Mouse (Mus musculus): ENCODE data around the gene Adam12. TPM values are rescaled to one million over a fixed set of nuclear protein-coding genes. Genes with fewer than 3 reads are reported as not detected.

Adam12 gene
- polyA plus RNA-seq, 1 experiment from 2014 or later, result 7.0 TPM

GRCm38 (mm10) chr7:134007942-134008361, 224.0 kb downstream of the Adam12 start:
- no peaks in the 10 kb centered on the region for H3K4me1 ChIP-seq (ENCODE audit: control insufficient read depth, insufficient read depth, low read length)
- no peak overlapping the region for H3K4me3 ChIP-seq (ENCODE audit: low read length)
- 81% methylated on average over 3 of the region's 3 CpGs for WGBS
- H3K27me3 ChIP-seq (ENCODE audit: control insufficient read depth, insufficient read depth, low read length), result no peaks in the 10 kb centered on the region
- no peak overlapping the region for H3K9ac ChIP-seq (ENCODE audit: low read depth, low read length)
- no peak overlapping the region for H3K27ac ChIP-seq (ENCODE audit: low read depth, low read length)
- no peak overlapping the region for H3K4me2 ChIP-seq (replicated peaks; ENCODE audit: low read depth, low read length)
- ATAC-seq (ENCODE audit: low FRiP score, low TSS enrichment), result no peak
- H3K9me3 ChIP-seq (ENCODE audit: control insufficient read depth, low read length), result peaks cover 5% of the 10 kb centered on the region
- H3K36me3 ChIP-seq (ENCODE audit: control insufficient read depth, insufficient read depth, low read length), result no peaks in the 10 kb centered on the region

GRCm38 (mm10) chr7:134001581-134001980, 230.4 kb downstream of the Adam12 start:
- Histone ChIP-seq H3K9me3 (ENCODE audit: control insufficient read depth, low read length) (peaks cover 5% of the 10 kb centered on the region), H3K4me3 (ENCODE audit: low read length) (no peak overlapping the region), H3K4me2 (replicated peaks; ENCODE audit: low read depth, low read length) (no peak overlapping the region), H3K27ac (ENCODE audit: low read depth, low read length) (no peak overlapping the region), H3K36me3 (ENCODE audit: control insufficient read depth, insufficient read depth, low read length) (no peaks in the 10 kb centered on the region), H3K9ac (ENCODE audit: low read depth, low read length) (no peak overlapping the region), H3K27me3 (ENCODE audit: control insufficient read depth, insufficient read depth, low read length) (no peaks in the 10 kb centered on the region), H3K4me1 (ENCODE audit: control insufficient read depth, insufficient read depth, low read length) (0 out of 2 replicates have a peak, but pooled peaks cover 4% of the 10 kb centered on the region)
- 84% methylated on average over 4 of the region's 4 CpGs for WGBS
- ATAC-seq (ENCODE audit: low FRiP score, low TSS enrichment), result no peak

DNA sequence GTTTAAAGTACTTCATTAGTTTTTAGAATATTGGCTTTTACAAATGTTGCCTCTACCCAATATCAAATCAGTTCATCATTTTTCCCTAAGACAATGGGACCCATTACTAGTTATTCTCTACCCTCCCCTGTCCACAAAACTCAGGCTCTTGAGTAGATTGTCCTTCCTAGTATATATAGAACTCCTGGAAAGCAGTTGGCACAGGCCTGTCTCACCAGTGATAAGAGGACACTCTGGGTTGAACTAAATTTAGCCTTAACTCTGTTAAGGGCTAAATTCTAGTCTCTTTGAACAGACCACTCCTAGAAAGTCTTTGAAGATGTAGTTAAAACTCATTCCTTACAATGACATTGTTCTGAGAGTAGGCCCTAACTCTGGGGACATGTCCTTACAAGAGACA, 241.0 kb downstream of the Adam12 start:
- Histone ChIP-seq H3K4me3 (ENCODE audit: low read length) (no peak overlapping the region), H3K9ac (ENCODE audit: low read depth, low read length) (no peak overlapping the region), H3K9me3 (ENCODE audit: control insufficient read depth, low read length) (no peaks in the 10 kb centered on the region), H3K4me2 (replicated peaks; ENCODE audit: low read depth, low read length) (no peak overlapping the region), H3K27ac (ENCODE audit: low read depth, low read length) (no peak overlapping the region), H3K27me3 (ENCODE audit: control insufficient read depth, insufficient read depth, low read length) (no peaks in the 10 kb centered on the region), H3K36me3 (ENCODE audit: control insufficient read depth, insufficient read depth, low read length) (no peaks in the 10 kb centered on the region), H3K4me1 (ENCODE audit: control insufficient read depth, insufficient read depth, low read length) (no peaks in the 10 kb centered on the region)
- ATAC-seq (ENCODE audit: low FRiP score, low TSS enrichment), result no peak

GRCm38 (mm10) chr7:133988356-133988755, 243.6 kb downstream of the Adam12 start:
- no peak overlapping the region for H3K4me2 ChIP-seq (replicated peaks; ENCODE audit: low read depth, low read length)
- no peak overlapping the region for H3K4me3 ChIP-seq (ENCODE audit: low read length)
- no peaks in the 10 kb centered on the region for H3K27me3 ChIP-seq (ENCODE audit: control insufficient read depth, insufficient read depth, low read length)
- H3K9ac ChIP-seq (ENCODE audit: low read depth, low read length), result no peak overlapping the region
- H3K36me3 ChIP-seq (ENCODE audit: control insufficient read depth, insufficient read depth, low read length), result no peaks in the 10 kb centered on the region
- 61% methylated on average over 5 of the region's 5 CpGs for WGBS
- no peaks in the 10 kb centered on the region for H3K4me1 ChIP-seq (ENCODE audit: control insufficient read depth, insufficient read depth, low read length)
- H3K9me3 ChIP-seq (ENCODE audit: control insufficient read depth, low read length), result no peaks in the 10 kb centered on the region
- no peak overlapping the region for H3K27ac ChIP-seq (ENCODE audit: low read depth, low read length)
- ATAC-seq (ENCODE audit: low FRiP score, low TSS enrichment), result no peak

DNA sequence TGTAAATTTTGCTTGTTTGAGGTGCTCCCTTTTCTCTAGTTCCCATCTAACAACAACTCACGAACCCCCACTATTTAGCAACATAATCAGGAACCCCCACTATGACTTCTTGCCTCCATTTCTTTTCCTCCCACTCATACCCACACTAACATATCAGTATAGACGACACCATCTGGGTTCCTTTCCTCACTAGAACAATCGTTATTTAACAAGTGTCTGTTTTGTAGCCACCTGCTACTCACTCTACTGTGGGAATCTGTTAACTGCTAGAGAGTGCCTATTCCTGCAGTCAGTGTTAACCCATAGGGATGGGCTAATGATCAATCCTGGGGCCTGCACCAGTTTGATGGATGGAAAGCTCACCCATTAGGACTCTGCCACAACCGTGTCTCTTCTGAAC, 245.7 kb downstream of the Adam12 start:
- WGBS, result 75% methylated on average over 4 of the region's 4 CpGs
- H3K9ac ChIP-seq (ENCODE audit: low read depth, low read length), result no peak overlapping the region
- no peak overlapping the region for H3K4me3 ChIP-seq (ENCODE audit: low read length)
- H3K27ac ChIP-seq (ENCODE audit: low read depth, low read length), result no peak overlapping the region
- no peaks in the 10 kb centered on the region for H3K27me3 ChIP-seq (ENCODE audit: control insufficient read depth, insufficient read depth, low read length)
- no peaks in the 10 kb centered on the region for H3K4me1 ChIP-seq (ENCODE audit: control insufficient read depth, insufficient read depth, low read length)
- no peaks in the 10 kb centered on the region for H3K36me3 ChIP-seq (ENCODE audit: control insufficient read depth, insufficient read depth, low read length)
- H3K9me3 ChIP-seq (ENCODE audit: control insufficient read depth, low read length), result no peaks in the 10 kb centered on the region
- no peak overlapping the region for H3K4me2 ChIP-seq (replicated peaks; ENCODE audit: low read depth, low read length)
- ATAC-seq (ENCODE audit: low FRiP score, low TSS enrichment), result no peak

GRCm38 (mm10) chr7:133985648-133986047, 246.3 kb downstream of the Adam12 start:
- H3K4me1 ChIP-seq (ENCODE audit: control insufficient read depth, insufficient read depth, low read length), result no peaks in the 10 kb centered on the region
- H3K4me3 ChIP-seq (ENCODE audit: low read length), result no peak overlapping the region
- H3K9ac ChIP-seq (ENCODE audit: low read depth, low read length), result no peak overlapping the region
- no peak overlapping the region for H3K4me2 ChIP-seq (replicated peaks; ENCODE audit: low read depth, low read length)
- no peaks in the 10 kb centered on the region for H3K36me3 ChIP-seq (ENCODE audit: control insufficient read depth, insufficient read depth, low read length)
- H3K27ac ChIP-seq (ENCODE audit: low read depth, low read length), result no peak overlapping the region
- WGBS, result 91% methylated on average over 1 of the region's 1 CpGs
- H3K27me3 ChIP-seq (ENCODE audit: control insufficient read depth, insufficient read depth, low read length), result no peaks in the 10 kb centered on the region
- no peak for ATAC-seq (ENCODE audit: low FRiP score, low TSS enrichment)
- no peaks in the 10 kb centered on the region for H3K9me3 ChIP-seq (ENCODE audit: control insufficient read depth, low read length)

DNA sequence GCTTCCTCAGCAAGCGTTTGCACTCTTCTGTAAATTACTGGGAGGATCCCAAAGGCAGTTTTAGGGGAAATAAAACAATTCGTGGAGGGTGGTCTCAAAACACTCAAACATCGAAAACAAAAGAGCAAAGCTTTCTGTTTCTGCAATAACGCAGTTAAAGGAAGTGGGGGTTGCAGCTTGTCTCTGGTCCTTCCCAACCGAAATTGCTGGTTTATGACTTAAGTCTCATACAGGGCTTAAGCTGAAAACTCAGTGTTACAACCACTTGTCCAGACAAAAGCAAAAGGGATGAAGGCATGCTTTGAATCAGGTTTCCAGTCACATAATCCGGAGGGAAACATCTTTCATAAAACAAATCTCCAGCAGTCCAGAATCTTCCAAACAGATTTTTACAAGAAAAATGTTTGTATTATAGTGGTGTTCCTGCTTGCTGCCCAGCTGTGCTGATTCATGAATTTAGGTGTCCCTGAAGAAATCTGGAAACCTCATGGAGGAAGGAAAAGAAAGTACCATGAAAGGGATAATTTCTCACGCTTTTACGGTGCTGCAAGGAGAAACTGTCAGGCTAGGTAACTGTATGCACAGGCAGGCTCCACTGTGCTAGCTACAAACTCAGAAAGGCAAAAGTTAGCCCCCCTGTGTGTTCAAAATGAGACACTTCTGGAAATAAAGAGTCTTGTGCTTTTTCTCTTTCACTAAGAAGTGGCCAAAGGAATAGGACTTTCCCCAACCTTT, 255.4 kb downstream of the Adam12 start:
- 21% methylated on average over 8 of the region's 8 CpGs for WGBS
- no peak for ATAC-seq (ENCODE audit: low FRiP score, low TSS enrichment)

GRCm38 (mm10) chr7:133971086-133971485, 260.9 kb downstream of the Adam12 start:
- Histone ChIP-seq H3K27me3 (ENCODE audit: control insufficient read depth, insufficient read depth, low read length) (peaks cover 2% of the 10 kb centered on the region; the same call in 1 of the 2 replicates), H3K4me2 (replicated peaks; ENCODE audit: low read depth, low read length) (no peak overlapping the region), H3K36me3 (ENCODE audit: control insufficient read depth, insufficient read depth, low read length) (no peaks in the 10 kb centered on the region), H3K9me3 (ENCODE audit: control insufficient read depth, low read length) (no peaks in the 10 kb centered on the region), H3K4me1 (ENCODE audit: control insufficient read depth, insufficient read depth, low read length) (peaks cover 11% of the 10 kb centered on the region; the same call in 1 of the 2 replicates), H3K27ac (ENCODE audit: low read depth, low read length) (no peak overlapping the region), H3K4me3 (ENCODE audit: low read length) (no peak overlapping the region), H3K9ac (ENCODE audit: low read depth, low read length) (no peak overlapping the region)
- 86% methylated on average over 1 of the region's 1 CpGs for WGBS
- no peak for ATAC-seq (ENCODE audit: low FRiP score, low TSS enrichment)

More for the DNA sequence above, 255.4 kb downstream of the Adam12 start:
- Histone ChIP-seq H3K27me3 (ENCODE audit: control insufficient read depth, insufficient read depth, low read length) (peaks cover 2% of the 10 kb centered on the region; the same call in 1 of the 2 replicates), H3K36me3 (ENCODE audit: control insufficient read depth, insufficient read depth, low read length) (no peaks in the 10 kb centered on the region), H3K9me3 (ENCODE audit: control insufficient read depth, low read length) (no peaks in the 10 kb centered on the region), H3K27ac (ENCODE audit: low read depth, low read length) (no peak overlapping the region), H3K4me3 (ENCODE audit: low read length) (no peak overlapping the region), H3K4me1 (ENCODE audit: control insufficient read depth, insufficient read depth, low read length) (peaks cover 18% of the 10 kb centered on the region; the same call in 1 of the 2 replicates), H3K4me2 (replicated peaks; ENCODE audit: low read depth, low read length) (no peak overlapping the region), H3K9ac (ENCODE audit: low read depth, low read length) (no peak overlapping the region)

- H3K4me3 ChIP-seq (ENCODE audit: low read length), result no peak overlapping the region
- ATAC-seq (ENCODE audit: low FRiP score, low TSS enrichment), result no peak
- peaks cover 2% of the 10 kb centered on the region; the same call in 1 of the 2 replicates for H3K27me3 ChIP-seq (ENCODE audit: control insufficient read depth, insufficient read depth, low read length)
- no peak overlapping the region for H3K9ac ChIP-seq (ENCODE audit: low read depth, low read length)
- no peak overlapping the region for H3K27ac ChIP-seq (ENCODE audit: low read depth, low read length)
- H3K9me3 ChIP-seq (ENCODE audit: control insufficient read depth, low read length), result no peaks in the 10 kb centered on the region
- H3K36me3 ChIP-seq (ENCODE audit: control insufficient read depth, insufficient read depth, low read length), result no peaks in the 10 kb centered on the region
- H3K4me2 ChIP-seq (replicated peaks; ENCODE audit: low read depth, low read length), result no peak overlapping the region
- 57% methylated on average over 5 of the region's 5 CpGs for WGBS
- 0 out of 2 replicates have a peak, but pooled peaks cover 6% of the 10 kb centered on the region for H3K4me1 ChIP-seq (ENCODE audit: control insufficient read depth, insufficient read depth, low read length)
Observed at GRCm38 (mm10) chr7:133970407-133970806, 261.5 kb downstream of the Adam12 start.
